Mouse (Mus musculus) layer of hippocampus, postnatal 36 days (tissue): Measurements from ENCODE around the gene Flrt3. TPM values are rescaled to one million over a fixed set of nuclear protein-coding genes. Genes with fewer than 3 reads are reported as not detected.

Experiments used
- DNase-seq, 2 experiments: peaks; one replicate each; pipeline ENCODE4 v3.0.0; 2022
- total RNA-seq, 2 experiments: library from RNA; stranded (reverse); gene quantifications; 2 replicates each; pipeline ENCODE4 v1.2.3; 2021

Flrt3 gene
- total RNA-seq, 2 experiments from 2014 or later, result 36.6 to 40.6 TPM

DNA sequence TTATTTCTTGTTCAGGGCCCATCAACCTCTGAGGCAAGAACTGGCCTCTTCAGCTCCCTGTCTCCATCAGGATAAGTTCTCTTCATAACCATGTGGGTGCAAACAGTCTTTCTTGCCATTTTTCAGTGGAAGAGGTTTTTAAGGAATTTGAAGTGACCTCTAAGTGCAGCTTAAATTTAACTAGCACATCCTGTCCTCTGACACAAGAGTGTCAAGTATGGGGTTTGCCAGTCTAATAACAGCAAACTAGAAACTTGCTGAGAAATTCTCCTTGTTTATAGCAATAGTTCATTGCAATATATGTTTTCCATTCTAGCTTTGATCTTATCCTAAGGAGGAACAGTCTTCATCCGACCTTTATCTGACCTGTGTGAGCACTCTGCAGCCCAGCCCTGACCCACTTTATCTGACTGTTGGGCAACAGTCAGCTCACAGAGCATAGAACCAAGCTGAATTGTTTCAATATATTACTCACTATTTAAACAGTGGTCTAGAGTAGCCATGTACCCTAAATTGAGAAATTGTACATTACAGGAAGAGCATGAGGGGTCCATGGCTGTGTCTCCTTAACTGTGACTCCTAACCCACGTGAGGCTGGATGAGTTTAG, 49.4 kb downstream of the Flrt3 start:
- DNase-seq, result no peak

DNA sequence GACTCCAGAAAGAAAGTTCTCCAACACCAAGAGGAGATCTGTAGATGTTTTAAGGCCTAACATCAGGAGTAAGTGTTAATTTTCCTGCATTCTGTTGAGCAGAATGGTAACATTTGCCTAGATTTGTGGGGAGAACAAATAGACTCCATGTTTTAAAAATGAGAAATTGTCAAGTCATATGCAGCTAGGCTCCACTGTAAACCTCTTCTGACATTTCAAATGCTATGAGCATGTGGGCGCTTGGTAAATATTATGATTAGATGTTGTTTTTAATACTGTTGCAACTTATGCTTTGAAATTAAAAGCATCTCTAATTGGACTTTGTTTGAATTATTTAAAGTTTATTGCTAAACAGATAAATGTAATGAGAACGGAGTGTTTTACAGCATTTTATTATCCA, 55.8 kb downstream of the Flrt3 start:
- DNase-seq, result no peak
